Mouse (Mus musculus) urinary bladder, postnatal 25 days (tissue): ENCODE data around the gene Mmp14.
A peak's percentile ranks its signal among the peaks of the same experiment; 100 is the strongest.

ENCODE experiments used
- DNase-seq: peaks from one replicate; pipeline ENCODE4 v3.0.0; 2022; ENCODE audit warnings: low spot score

Gene Mmp14

GRCm38 (mm10) chr14:54435194-54435918, 3.9 kb downstream of the Mmp14 start:
- DNase-seq: no peak

GRCm38 (mm10) chr14:54439155-54439554, 7.7 kb downstream of the Mmp14 start:
- DNase-seq: no peak

- DNase-seq: no peak
Measured at GRCm38 (mm10) chr14:54439610-54440009, 8.2 kb downstream of the Mmp14 start.

- DNase-seq: no peak
Measured at GRCm38 (mm10) chr14:54440538-54440937, 9.1 kb downstream of the Mmp14 start.

- no peak for DNase-seq
Measured at GRCm38 (mm10) chr14:54441365-54441764, 10.0 kb downstream of the Mmp14 start.

- no peak for DNase-seq
Measured at GRCm38 (mm10) chr14:54442548-54442947, 11.1 kb downstream of the Mmp14 start.

GRCm38 (mm10) chr14:54443196-54443595, 11.8 kb downstream of the Mmp14 start:
- DNase-seq: peak; percentile 40

GRCm38 (mm10) chr14:54443712-54444618, 12.6 kb downstream of the Mmp14 start:
- peak; percentile 33 for DNase-seq

GRCm38 (mm10) chr14:54445476-54445875, 14.1 kb downstream of the Mmp14 start:
- DNase-seq: no peak

- no peak for DNase-seq
Measured at GRCm38 (mm10) chr14:54453566-54453965, 22.2 kb downstream of the Mmp14 start.

GRCm38 (mm10) chr14:54454669-54455528, 23.5 kb downstream of the Mmp14 start:
- DNase-seq: no peak

- DNase-seq: no peak
Measured at GRCm38 (mm10) chr14:54457907-54458569, 26.6 kb downstream of the Mmp14 start.

GRCm38 (mm10) chr14:54462146-54462545, 30.7 kb downstream of the Mmp14 start:
- no peak for DNase-seq

GRCm38 (mm10) chr14:54463108-54463958, 31.9 kb downstream of the Mmp14 start:
- no peak for DNase-seq

GRCm38 (mm10) chr14:54463959-54464292, 32.5 kb downstream of the Mmp14 start, which contains the start of gene Lrp10:
TSS of gene Lrp10 (plus strand) at chr14:54464137.
- peak; percentile 87 for DNase-seq

- DNase-seq: peak; percentile 51
Measured at GRCm38 (mm10) chr14:54464293-54465005, 33.0 kb downstream of the Mmp14 start.

- DNase-seq: no peak
Measured at GRCm38 (mm10) chr14:54471467-54471866, 40.1 kb downstream of the Mmp14 start.

- no peak for DNase-seq
Measured at GRCm38 (mm10) chr14:54472671-54473070, 41.3 kb downstream of the Mmp14 start.

- DNase-seq: no peak
Measured at GRCm38 (mm10) chr14:54474744-54475143, 43.3 kb downstream of the Mmp14 start.
